Mouse (Mus musculus): ENCODE measurements around the gene Vmn1r193.
"Not testable (repeated sequence)": the region's sequence is repeated elsewhere in the genome, so short reads cannot be mapped to it uniquely, and the experiment has no call there.

Vmn1r193 gene

DNA sequence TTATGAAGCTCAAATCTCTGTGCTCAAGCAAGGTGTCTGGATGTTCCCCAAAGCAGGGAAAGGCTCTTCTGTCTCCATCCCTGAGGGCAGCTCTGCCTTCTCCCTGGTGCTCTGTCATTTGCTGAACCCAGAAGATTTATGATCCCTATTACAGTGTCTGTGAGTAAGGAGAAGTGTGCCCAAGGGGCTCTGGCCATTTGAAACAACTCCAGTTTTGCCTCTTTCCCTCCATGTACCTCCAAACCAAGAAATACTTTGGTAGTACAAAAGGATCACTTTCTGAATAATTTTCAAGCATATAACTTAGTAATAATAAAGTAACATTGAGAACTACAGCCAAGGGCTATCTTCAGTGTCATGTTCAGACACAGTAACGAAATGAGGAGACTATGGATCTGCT lies at the start of gene Vmn1r193:
Vmn1r193 (minus strand) TSS at position 101 of the 400 bp plus-strand sequence.
- TF ChIP-seq GATA4 (IDR thresholded peaks at IDR 0.05; ENCODE audit: insufficient replicate concordance, low read length), result not testable (repeated sequence)

DNA sequence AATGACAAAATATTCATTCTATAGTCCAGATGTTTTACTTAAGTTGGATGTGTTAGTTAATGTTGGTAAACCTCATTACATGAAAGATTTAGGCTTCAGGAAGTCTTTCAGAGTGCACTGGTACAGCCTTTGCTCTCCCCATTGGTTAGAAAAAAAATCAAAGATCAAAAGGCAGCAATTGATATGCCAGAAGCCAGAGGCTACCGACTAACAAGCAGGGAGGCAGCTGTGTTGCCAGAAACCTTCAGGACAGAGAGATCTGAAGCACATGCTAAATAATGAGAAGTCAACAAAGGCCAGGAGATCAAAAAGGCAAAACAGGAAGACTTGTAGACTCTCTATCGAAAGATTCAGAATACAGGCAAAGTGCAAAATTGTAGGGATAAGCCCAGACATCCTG lies 48.8 kb upstream of the Vmn1r193 start:
- TF ChIP-seq GATA4 (IDR thresholded peaks at IDR 0.05; ENCODE audit: insufficient replicate concordance, low read length), result no peak

DNA sequence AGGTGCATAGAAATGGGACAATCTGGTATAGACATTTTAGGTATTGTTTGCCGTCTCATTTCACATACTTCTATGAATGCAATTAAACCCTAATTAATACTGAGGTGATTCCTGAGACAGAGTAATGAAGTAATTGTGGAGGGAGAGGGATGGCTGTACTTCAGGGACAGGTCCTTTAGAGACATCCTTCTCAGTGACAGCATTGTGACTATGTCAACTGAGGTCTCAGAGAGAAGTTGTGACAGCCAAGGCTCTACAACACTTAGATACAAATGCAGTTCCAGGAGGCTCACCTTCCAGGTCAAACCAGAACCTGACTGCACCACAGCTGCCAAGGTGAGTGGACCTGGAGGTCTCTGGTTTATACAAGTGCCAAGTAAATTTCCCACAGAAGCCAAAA lies 47.3 kb upstream of the Vmn1r193 start, which contains the start of gene Vmn1r195:
Vmn1r195 (plus strand) TSS at position 301 of the 400 bp plus-strand sequence.
- not testable (repeated sequence) for TF ChIP-seq GATA4 (IDR thresholded peaks at IDR 0.05; ENCODE audit: insufficient replicate concordance, low read length)

DNA sequence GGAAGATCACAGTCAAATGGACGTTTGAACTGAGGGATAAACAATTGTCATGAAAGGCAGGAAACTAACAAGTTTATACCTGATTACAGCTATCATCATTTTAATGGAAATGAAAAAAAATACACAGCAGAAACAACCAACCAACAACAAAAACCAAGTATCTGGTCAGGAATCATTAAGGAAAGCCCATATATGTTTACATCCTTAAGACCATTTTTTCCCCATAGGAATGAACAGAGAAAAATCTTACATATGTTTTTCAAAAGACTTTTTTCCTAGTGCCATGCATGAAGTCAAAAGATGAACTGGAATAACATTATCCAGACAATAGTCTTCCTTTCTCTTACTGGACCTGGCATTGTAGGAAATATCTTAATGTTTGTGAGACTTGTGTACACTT lies 21.0 kb upstream of the Vmn1r193 start, which contains the start of gene Vmn1r194:
Vmn1r194 (plus strand) TSS at position 301 of the 400 bp plus-strand sequence.
- TF ChIP-seq GATA4 (IDR thresholded peaks at IDR 0.05; ENCODE audit: insufficient replicate concordance, low read length), result no peak

DNA sequence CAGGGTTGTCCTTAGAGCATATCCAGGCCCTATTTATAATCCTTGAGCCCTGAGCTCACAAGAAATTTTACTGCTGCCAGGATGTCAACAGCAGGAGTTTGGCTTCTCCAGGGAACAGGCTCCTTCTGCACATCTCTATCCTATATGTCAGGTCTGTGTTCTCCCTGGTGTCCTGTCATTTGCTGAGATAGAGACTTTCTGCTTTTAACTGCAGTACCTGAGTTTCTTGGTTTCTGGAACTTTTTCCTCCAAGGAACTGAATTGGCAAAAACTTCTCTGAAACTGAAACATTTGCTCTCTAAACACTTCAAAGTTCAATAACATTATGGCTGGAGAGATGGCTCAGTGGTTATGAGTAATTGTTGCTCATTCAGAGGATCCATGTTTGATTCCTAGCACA lies 31.9 kb downstream of the Vmn1r193 start, which contains the start of gene Vmn1r192:
Vmn1r192 (minus strand) TSS at position 101 of the 400 bp plus-strand sequence.
- TF ChIP-seq GATA4 (IDR thresholded peaks at IDR 0.05; ENCODE audit: insufficient replicate concordance, low read length), result no peak

DNA sequence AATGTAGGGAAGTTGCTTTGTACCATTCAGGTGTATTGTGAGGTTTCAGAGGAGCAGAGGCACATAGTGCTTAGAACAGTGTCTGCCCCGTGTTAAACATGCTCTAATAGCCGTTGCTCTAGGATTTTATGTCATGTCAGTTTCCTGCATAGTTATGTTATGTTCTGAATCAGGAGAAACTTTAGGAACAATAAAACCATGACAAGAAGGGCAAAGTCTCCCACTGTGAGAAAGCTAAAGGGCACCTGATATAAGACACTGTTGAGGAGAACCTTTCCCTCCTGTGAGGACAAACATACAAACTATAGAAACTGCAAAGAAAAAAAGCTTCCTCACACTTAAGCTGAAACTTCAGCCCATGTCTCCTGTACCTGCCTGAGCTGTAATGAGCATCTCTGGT lies 32.6 kb downstream of the Vmn1r193 start:
- no peak for TF ChIP-seq GATA4 (IDR thresholded peaks at IDR 0.05; ENCODE audit: insufficient replicate concordance, low read length)

DNA sequence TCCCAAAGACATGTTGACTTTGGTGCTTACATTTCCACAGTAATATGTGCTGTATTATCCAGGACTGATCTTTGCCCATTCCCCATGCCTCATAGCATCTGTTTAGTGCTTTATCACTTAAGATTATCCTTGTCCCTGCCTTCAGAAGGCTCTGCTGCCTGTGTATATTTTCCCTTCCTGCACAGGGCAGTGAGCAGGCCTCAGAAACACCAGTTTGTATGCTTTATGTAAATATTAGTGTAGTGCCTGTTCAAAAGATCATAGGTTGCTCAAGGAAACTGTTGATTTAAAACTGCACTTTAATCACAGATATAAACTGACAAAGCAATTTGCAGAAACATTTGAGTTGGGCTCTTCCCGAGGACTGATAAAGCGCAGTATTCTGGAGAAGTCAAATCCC lies 33.6 kb downstream of the Vmn1r193 start:
- TF ChIP-seq GATA4 (IDR thresholded peaks at IDR 0.05; ENCODE audit: insufficient replicate concordance, low read length), result no peak

DNA sequence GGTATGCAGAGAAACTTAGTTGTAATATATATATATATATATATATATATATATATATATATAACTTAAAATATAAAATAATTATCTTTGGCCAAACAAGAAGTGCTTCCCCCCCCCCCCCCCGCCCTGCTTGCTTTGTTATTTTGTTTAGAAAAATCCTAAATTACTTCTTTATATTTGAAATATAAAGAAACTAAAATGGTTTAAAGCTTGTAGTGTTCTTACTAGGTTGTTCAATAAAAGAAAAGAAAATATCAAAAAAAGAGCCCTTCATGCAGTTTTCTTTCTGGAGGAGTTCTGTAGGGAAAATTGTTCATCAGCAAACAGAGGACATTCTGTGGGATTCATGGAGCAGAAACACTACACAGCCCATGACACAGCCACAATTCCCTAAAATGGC lies 39.1 kb downstream of the Vmn1r193 start, which contains the start of gene Vmn1r191:
Vmn1r191 (minus strand) TSS at position 101 of the 400 bp plus-strand sequence.
- TF ChIP-seq GATA4 (IDR thresholded peaks at IDR 0.05; ENCODE audit: insufficient replicate concordance, low read length), result no peak

DNA sequence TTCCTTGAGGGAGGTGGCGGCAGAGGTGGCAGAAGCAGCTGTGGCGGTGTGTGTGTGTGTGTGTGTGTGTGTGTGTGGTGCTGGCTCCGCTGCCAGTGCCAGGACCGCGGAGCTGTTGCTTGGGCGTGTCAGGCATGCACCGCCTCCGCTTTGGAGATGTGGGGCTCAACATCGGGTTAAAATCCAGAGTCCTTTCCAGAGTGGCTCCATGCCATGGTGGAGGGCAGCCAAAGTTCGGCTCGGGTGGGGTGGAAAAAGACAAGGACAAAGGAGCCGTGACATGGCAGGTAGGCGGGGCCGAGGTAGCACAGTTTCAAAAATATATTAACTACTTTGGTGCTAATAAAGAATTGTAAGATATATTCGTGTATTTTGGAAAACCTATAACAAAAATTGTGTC lies 54.5 kb downstream of the Vmn1r193 start:
- no peak for TF ChIP-seq GATA4 (IDR thresholded peaks at IDR 0.05; ENCODE audit: insufficient replicate concordance, low read length)
